Mouse (Mus musculus) brown adipose tissue, adult 24 weeks (tissue): ENCODE measurements around the gene Lrrc17. TPM values are rescaled to one million over a fixed set of nuclear protein-coding genes. Genes with fewer than 3 reads are reported as not detected.

Experiments
- H3K27ac ChIP-seq: fragments of 200-500 bp; replicated peaks from 2 replicates; pipeline ENCODE4 v1.5.1; 2012; ENCODE audit warnings: low read depth, mild to moderate bottlenecking, low read length
- H3K4me1 ChIP-seq: fragments of 200-500 bp; 2 replicates; pipeline ENCODE4 v1.6.1; 2012; ENCODE audit warnings: low read length, mixed read lengths; ENCODE audit not compliant: control insufficient read depth, insufficient read depth, insufficient read length
- H3K4me3 ChIP-seq: fragments of 200-500 bp; 2 replicates; pipeline ENCODE4 v1.5.1; 2012; ENCODE audit warnings: low read depth, mild to moderate bottlenecking, low read length, moderate library complexity; ENCODE audit not compliant: insufficient read depth
- polyA plus RNA-seq: library from polyadenylated mRNA; stranded (reverse); fragments of >200 nt; gene quantifications from 2 replicates; pipeline ENCODE4 v1.2.4, GENCODE M21; 2012; ENCODE audit not compliant: missing spikeins, insufficient read depth, insufficient read length

The Lrrc17 gene
- 2.4 and 4.0 TPM in 2 replicates for polyA plus RNA-seq

- Histone ChIP-seq H3K27ac (no peak within 1 kb of the TSS), H3K4me1 (no peaks in the 10 kb centered on the region), H3K4me3 (peak within 1 kb of the TSS; percentile 35; the same call in 1 of the 2 replicates)
These were observed at the start of gene Lrrc17 for GRCm38 (mm10) chr5:21543409-21544201. TSS of gene Lrrc17 (plus strand) at chr5:21543559.

DNA sequence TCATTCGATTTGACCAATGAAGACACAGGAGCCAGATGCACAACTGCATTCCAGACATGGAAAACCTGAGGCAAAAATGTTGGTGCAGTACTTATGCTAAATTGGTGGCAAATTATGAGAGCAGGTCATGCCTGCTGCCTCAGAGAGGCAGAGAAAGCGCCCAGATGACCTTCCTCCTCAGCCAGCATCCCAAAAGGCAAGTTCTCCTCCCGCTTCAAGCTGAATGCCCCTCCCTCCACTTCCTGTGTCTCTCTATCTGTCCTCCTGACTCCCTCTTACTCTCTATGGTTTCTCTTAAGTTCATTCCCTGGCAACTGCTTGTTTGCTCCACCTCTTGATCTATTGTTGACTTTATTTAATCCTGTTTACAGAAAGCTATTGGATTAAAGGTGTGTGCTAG lies 48.6 kb upstream of the Lrrc17 start:
- Histone ChIP-seq H3K4me3 (no peak overlapping the region), H3K27ac (no peak overlapping the region), H3K4me1 (no peaks in the 10 kb centered on the region)

- no peaks in the 10 kb centered on the region for H3K4me1 ChIP-seq
- H3K4me3 ChIP-seq = no peak overlapping the region
- 0 out of 2 replicates have a peak overlapping the region, but pooled peaks have one; percentile 27 for H3K27ac ChIP-seq
These were observed 47.0 kb upstream of the Lrrc17 start for GRCm38 (mm10) chr5:21496321-21496720.

DNA sequence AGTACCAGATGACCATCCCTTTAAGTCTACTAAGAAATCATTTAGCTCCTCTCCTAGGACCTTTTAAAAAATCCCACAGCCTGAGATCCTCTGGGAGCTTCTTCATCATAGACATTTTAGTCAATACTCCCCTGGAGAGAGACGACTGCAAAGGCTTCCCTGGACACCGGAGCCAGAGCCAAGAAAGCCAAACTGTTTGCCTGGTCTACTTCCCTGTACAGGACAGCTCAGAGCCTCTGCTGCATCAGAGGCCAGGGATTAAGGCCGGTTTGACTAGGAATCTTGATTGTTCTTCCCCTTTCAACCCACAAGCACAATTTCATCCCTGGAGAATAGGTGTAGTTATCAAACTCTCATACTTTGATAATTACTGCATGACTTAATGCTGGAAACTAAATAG lies 46.5 kb upstream of the Lrrc17 start:
- H3K4me3 ChIP-seq = no peak overlapping the region
- no peak overlapping the region for H3K27ac ChIP-seq
- H3K4me1 ChIP-seq = no peaks in the 10 kb centered on the region

GRCm38 (mm10) chr5:21498490-21498889 lies 44.9 kb upstream of the Lrrc17 start:
- no peak overlapping the region for H3K27ac ChIP-seq
- no peaks in the 10 kb centered on the region for H3K4me1 ChIP-seq
- no peak overlapping the region for H3K4me3 ChIP-seq

DNA sequence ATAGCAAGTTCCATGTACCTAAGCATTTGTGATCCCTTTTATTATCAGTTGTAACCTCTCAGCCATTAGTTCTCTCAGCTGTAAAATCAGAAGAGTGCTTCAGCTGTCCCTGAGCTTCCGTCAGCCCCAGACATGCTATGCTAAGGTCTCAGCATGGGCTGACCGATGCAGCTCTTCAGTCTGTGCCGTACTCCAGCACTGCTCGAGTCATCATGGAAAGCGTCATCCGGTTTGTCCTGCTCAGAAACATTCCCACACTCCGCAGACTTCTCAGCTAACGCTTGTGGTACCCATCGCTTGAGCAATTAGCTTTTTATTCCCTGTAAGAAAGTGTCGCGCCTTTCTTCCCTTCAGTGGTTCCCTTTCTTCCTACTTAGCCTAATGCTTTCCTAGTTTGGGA lies 44.4 kb upstream of the Lrrc17 start:
- H3K4me3 ChIP-seq = no peak overlapping the region
- no peak overlapping the region for H3K27ac ChIP-seq
- no peaks in the 10 kb centered on the region for H3K4me1 ChIP-seq

DNA sequence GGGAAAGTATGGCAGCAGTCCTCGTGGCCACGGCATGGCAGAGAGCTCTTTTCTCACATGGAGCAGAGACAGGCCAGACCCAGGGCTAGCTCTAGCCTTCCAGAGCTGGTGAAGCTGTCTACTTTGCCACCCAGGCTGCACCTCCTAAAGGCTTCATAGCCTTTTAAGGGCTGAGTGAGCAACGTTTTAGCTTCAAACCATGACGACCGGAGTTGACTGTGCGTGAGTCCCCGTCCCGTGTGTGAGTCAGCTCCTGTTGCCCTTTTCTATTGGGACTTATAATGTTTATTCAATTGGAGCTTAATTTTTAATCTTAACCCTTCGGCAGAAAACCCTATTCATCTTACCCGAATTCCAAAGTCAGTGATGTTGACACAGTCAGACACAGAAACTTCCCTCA lies 43.2 kb upstream of the Lrrc17 start:
- H3K4me3 ChIP-seq = no peak overlapping the region
- H3K4me1 ChIP-seq = no peaks in the 10 kb centered on the region
- no peak overlapping the region for H3K27ac ChIP-seq

DNA sequence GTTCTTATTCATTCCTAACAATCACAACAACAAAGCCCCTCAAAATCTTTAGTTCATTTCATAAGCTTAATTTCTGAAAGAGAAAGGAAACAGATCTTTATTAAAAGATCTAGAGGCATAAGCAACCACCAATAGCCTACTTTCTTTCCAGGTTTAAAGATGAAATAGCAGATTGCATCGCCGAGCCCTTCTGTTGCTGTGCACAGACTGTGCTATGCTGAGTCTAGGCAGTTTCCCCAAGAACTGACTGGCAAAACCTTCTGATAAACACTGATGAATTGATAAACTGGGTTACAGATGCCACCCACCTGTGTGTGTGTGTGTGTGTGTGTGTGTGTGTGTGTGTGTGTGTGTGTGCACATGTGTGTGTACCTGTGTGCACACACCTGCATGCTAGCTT lies 42.4 kb upstream of the Lrrc17 start:
- Histone ChIP-seq H3K4me3 (no peak overlapping the region), H3K4me1 (no peaks in the 10 kb centered on the region), H3K27ac (no peak overlapping the region)

GRCm38 (mm10) chr5:21502936-21503610 lies 40.3 kb upstream of the Lrrc17 start:
- Histone ChIP-seq H3K27ac (no peak overlapping the region), H3K4me1 (no peaks in the 10 kb centered on the region), H3K4me3 (no peak overlapping the region)

DNA sequence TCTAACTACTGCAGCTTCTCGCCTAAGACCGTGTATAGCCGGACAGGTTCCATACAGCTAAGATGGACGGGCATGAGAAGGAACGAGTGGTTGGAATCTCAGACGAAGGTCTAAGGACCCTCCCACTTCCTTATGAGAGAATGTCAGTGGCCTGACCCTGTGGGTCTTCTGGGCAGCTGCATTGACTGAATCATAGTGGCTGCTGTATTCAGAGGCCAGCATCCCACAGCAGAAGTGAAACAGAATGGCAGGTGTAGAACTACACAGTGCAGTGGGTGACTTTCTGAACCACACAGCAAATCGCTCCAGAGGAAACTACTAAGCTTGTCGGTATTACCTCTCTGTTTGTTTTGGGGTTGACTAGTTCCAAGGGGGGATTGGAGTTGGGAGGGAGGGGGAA lies 38.2 kb upstream of the Lrrc17 start:
- Histone ChIP-seq H3K27ac (no peak overlapping the region), H3K4me3 (no peak overlapping the region), H3K4me1 (no peaks in the 10 kb centered on the region)

- no peak overlapping the region for H3K27ac ChIP-seq
- no peak overlapping the region for H3K4me3 ChIP-seq
- no peaks in the 10 kb centered on the region for H3K4me1 ChIP-seq
These were observed 36.5 kb upstream of the Lrrc17 start for GRCm38 (mm10) chr5:21506887-21507286.

GRCm38 (mm10) chr5:21509801-21510200 lies 33.6 kb upstream of the Lrrc17 start:
- Histone ChIP-seq H3K27ac (no peak overlapping the region), H3K4me3 (no peak overlapping the region), H3K4me1 (no peaks in the 10 kb centered on the region)

GRCm38 (mm10) chr5:21513363-21513762 lies 30.0 kb upstream of the Lrrc17 start:
- Histone ChIP-seq H3K4me3 (no peak overlapping the region), H3K27ac (no peak overlapping the region), H3K4me1 (no peaks in the 10 kb centered on the region)

DNA sequence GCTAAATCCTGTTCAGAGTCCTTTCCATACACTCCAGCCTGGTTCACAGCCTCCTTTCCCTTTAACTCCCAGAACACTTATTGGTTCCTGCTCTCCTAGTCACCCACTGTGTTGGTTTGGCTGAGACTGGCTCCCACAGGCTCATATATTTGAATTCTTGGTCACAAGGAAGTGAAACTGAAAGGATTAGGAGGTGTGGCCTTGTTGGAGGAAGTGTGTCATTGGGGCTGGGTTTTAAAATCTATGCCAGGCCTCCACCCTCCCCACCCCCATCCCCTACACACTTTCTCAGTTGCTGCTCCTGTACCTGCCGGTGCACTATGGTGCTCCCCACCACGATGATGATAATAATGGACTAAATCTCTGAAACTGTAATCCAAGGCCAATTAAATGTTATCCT lies 25.8 kb upstream of the Lrrc17 start:
- H3K4me1 ChIP-seq = no peaks in the 10 kb centered on the region; the same call in 1 of the 2 replicates
- no peak overlapping the region for H3K4me3 ChIP-seq

DNA sequence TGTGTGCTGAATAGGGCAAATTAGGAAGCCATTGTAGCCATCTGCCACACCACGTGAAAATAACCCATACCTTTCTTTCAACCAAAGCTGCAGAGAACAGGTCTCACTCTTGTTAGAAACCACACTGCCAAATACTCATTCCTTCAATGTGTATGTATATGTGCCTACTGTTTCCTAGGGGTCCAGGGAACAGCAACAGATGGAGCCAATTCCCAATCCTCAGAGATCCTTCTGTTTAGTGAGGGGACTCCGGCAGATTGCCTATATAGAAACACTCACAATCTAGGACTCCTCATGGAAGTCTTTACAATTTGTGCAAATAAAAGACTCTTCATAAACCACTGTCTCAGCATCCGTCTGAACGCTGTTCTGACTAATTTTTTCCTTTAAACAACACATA lies 25.2 kb upstream of the Lrrc17 start:
- H3K27ac ChIP-seq = no peak overlapping the region
- no peak overlapping the region for H3K4me3 ChIP-seq
- H3K4me1 ChIP-seq = no peaks in the 10 kb centered on the region; the same call in 1 of the 2 replicates

More for the DNA sequence above, 25.8 kb upstream of the Lrrc17 start:
- H3K27ac ChIP-seq = no peak overlapping the region

DNA sequence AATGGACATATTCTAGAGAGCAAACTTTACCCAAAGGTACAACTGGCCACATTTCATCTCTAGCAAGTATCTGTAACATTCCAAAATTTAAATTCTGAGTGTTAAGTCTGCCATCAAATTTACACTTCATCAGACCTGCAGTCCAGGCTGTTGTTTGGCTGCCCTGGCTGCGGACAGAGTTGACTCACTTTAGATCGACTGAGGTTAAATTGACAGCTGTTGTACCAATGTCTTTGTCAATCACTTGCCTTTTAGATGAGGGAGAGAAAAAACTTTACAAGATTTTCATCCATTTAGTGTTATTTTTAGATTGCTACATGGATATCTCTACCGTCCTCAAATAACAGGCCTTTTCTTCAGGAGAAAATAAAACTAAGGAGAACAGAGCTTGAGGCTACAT lies 24.2 kb upstream of the Lrrc17 start:
- no peak overlapping the region for H3K27ac ChIP-seq
- no peaks in the 10 kb centered on the region; the same call in 1 of the 2 replicates for H3K4me1 ChIP-seq
- H3K4me3 ChIP-seq = no peak overlapping the region
